Mouse (Mus musculus): Measurements from ENCODE around the gene Zan.

Zan gene

GRCm38 (mm10) chr5:137419841-137420240 lies 57.0 kb downstream of the Zan start:
- in situ Hi-C loops (cut with MboI, MseI): no loop called here

GRCm38 (mm10) chr5:137419105-137419504 lies 57.8 kb downstream of the Zan start:
- in situ Hi-C loops (cut with MboI, MseI): no loop called here

- in situ Hi-C loops (cut with MboI, MseI): no loop called here
Observed at GRCm38 (mm10) chr5:137414253-137414652, 62.6 kb downstream of the Zan start.

GRCm38 (mm10) chr5:137411235-137411634 lies 65.6 kb downstream of the Zan start:
- in situ Hi-C loops (cut with MboI, MseI): no loop called here

GRCm38 (mm10) chr5:137410549-137410948 lies 66.3 kb downstream of the Zan start:
- in situ Hi-C loops (cut with MboI, MseI): no loop called here

- in situ Hi-C loops (cut with MboI, MseI): no loop called here
Observed at GRCm38 (mm10) chr5:137410066-137410465, 66.8 kb downstream of the Zan start.

- in situ Hi-C loops (cut with MboI, MseI): no loop called here
Observed at GRCm38 (mm10) chr5:137409451-137409850, 67.4 kb downstream of the Zan start.

- in situ Hi-C loops (cut with MboI, MseI): no loop called here
Observed at GRCm38 (mm10) chr5:137404081-137404480, 72.8 kb downstream of the Zan start.

GRCm38 (mm10) chr5:137394456-137394855 lies 82.4 kb downstream of the Zan start:
- in situ Hi-C loops (cut with MboI, MseI): no loop called here

- in situ Hi-C loops (cut with MboI, MseI): no loop called here
Observed at GRCm38 (mm10) chr5:137391641-137392040, 85.2 kb downstream of the Zan start.

GRCm38 (mm10) chr5:137386712-137387111 lies 90.2 kb downstream of the Zan start:
- in situ Hi-C loops (cut with MboI, MseI): no loop called here

- in situ Hi-C loops (cut with MboI, MseI): no loop called here
Observed at GRCm38 (mm10) chr5:137383441-137383840, 93.4 kb downstream of the Zan start.

- in situ Hi-C loops (cut with MboI, MseI): no loop called here
Observed at GRCm38 (mm10) chr5:137381152-137381551, 95.7 kb downstream of the Zan start.

- in situ Hi-C loops (cut with MboI, MseI): no loop called here
Observed at GRCm38 (mm10) chr5:137377603-137378002, 99.3 kb downstream of the Zan start.

- in situ Hi-C loops (cut with MboI, MseI): no loop called here
Observed at GRCm38 (mm10) chr5:137377176-137377575, 99.7 kb downstream of the Zan start.

- in situ Hi-C loops (cut with MboI, MseI): no loop called here
Observed at GRCm38 (mm10) chr5:137376722-137377121, 100.1 kb downstream of the Zan start.

GRCm38 (mm10) chr5:137376198-137376597 lies 100.7 kb downstream of the Zan start:
- in situ Hi-C loops (cut with MboI, MseI): no loop called here

GRCm38 (mm10) chr5:137375627-137376026 lies 101.2 kb downstream of the Zan start:
- in situ Hi-C loops (cut with MboI, MseI): no loop called here

GRCm38 (mm10) chr5:137374521-137375080 lies 102.3 kb downstream of the Zan start:
- in situ Hi-C loops (cut with MboI, MseI): no loop called here

- in situ Hi-C loops (cut with MboI, MseI): no loop called here
Observed at GRCm38 (mm10) chr5:137373371-137373950, 103.4 kb downstream of the Zan start.

GRCm38 (mm10) chr5:137369665-137370064 lies 107.2 kb downstream of the Zan start:
- in situ Hi-C loops (cut with MboI, MseI): no loop called here

GRCm38 (mm10) chr5:137358382-137358781 lies 118.5 kb downstream of the Zan start:
- in situ Hi-C loops (cut with MboI, MseI): loop anchor here (10.0 kb wide), 1 partner anchor 854 kb away; no protein-coding TSS in a partner anchor

GRCm38 (mm10) chr5:137354091-137354490 lies 122.8 kb downstream of the Zan start:
- in situ Hi-C loops (cut with MboI, MseI): loop anchor here (10.0 kb wide), 1 partner anchor 849 kb away; no protein-coding TSS in a partner anchor

Data from regulatory T cell (primary cell).